Mouse (Mus musculus) thymus, postnatal 25 days (tissue): ENCODE measurements around the gene Cdkn1a.
"Not testable (repeated sequence)": the region's sequence is repeated elsewhere in the genome, so short reads cannot be mapped to it uniquely, and the experiment has no call there.

Source experiments
- DNase-seq: peaks from one replicate; pipeline ENCODE4 v3.0.0; 2022

The Cdkn1a gene

GRCm38 (mm10) chr17:29059581-29059980, 31.2 kb upstream of the Cdkn1a start:
- no peak for DNase-seq

GRCm38 (mm10) chr17:29060946-29061345, 29.8 kb upstream of the Cdkn1a start:
- no peak for DNase-seq

GRCm38 (mm10) chr17:29062119-29063035, 28.4 kb upstream of the Cdkn1a start:
- no peak for DNase-seq

GRCm38 (mm10) chr17:29063121-29063987, 27.4 kb upstream of the Cdkn1a start:
- DNase-seq: no peak

GRCm38 (mm10) chr17:29063988-29064285, 26.8 kb upstream of the Cdkn1a start:
- DNase-seq: no peak

GRCm38 (mm10) chr17:29065245-29065940, 25.4 kb upstream of the Cdkn1a start:
- DNase-seq: no peak

- DNase-seq: no peak
Observed at GRCm38 (mm10) chr17:29065971-29066370, 24.8 kb upstream of the Cdkn1a start.

- DNase-seq: not testable (repeated sequence)
Observed at GRCm38 (mm10) chr17:29067416-29067815, 23.4 kb upstream of the Cdkn1a start.

- DNase-seq: no peak
Observed at GRCm38 (mm10) chr17:29067847-29068246, 22.9 kb upstream of the Cdkn1a start.

- no peak for DNase-seq
Observed at GRCm38 (mm10) chr17:29069063-29069462, 21.7 kb upstream of the Cdkn1a start.

GRCm38 (mm10) chr17:29071820-29072219, 19.0 kb upstream of the Cdkn1a start:
- no peak for DNase-seq

GRCm38 (mm10) chr17:29072701-29073307, 18.0 kb upstream of the Cdkn1a start:
- DNase-seq: no peak

- DNase-seq: no peak
Observed at GRCm38 (mm10) chr17:29073313-29073712, 17.5 kb upstream of the Cdkn1a start.

GRCm38 (mm10) chr17:29074085-29074484, 16.7 kb upstream of the Cdkn1a start:
- no peak for DNase-seq

- DNase-seq: no peak
Observed at GRCm38 (mm10) chr17:29076235-29076634, 14.5 kb upstream of the Cdkn1a start.

- no peak for DNase-seq
Observed at GRCm38 (mm10) chr17:29077786-29078509, 12.8 kb upstream of the Cdkn1a start.

GRCm38 (mm10) chr17:29078519-29079383, 12.0 kb upstream of the Cdkn1a start:
- no peak for DNase-seq

GRCm38 (mm10) chr17:29080758-29081617, 9.8 kb upstream of the Cdkn1a start:
- no peak for DNase-seq

GRCm38 (mm10) chr17:29081618-29082381, 9.0 kb upstream of the Cdkn1a start:
- peak; percentile 65 for DNase-seq
